Mouse (Mus musculus) hindbrain, embryonic 11.5 days (tissue): Measurements from ENCODE around the gene Cep350. TPM values are rescaled to one million over a fixed set of nuclear protein-coding genes. Genes with fewer than 3 reads are reported as not detected.

Experiments
- ATAC-seq: fragments of 200-750 bp; cut with Nextera tagmentation; 2 replicates; pipeline ENCODE4 v1.8.0; 2017; ENCODE audit warnings: mild to moderate bottlenecking, moderate TSS enrichment, moderate library complexity; ENCODE audit not compliant: low FRiP score
- DNase-seq: peaks from one replicate; pipeline ENCODE4 v3.0.0-alpha.2; 2015; ENCODE audit warnings: low spot score
- H3K27ac ChIP-seq: fragments of 300-500 bp; sonication (generic); 2 replicates; pipeline ENCODE4 v1.5.1; 2014; ENCODE audit warnings: mild to moderate bottlenecking, low read depth, low read length
- H3K27me3 ChIP-seq: fragments of 300-500 bp; sonication (generic); 2 replicates; pipeline ENCODE4 v1.6.1; 2014; ENCODE audit warnings: mild to moderate bottlenecking, low read length, moderate library complexity, mixed read lengths; ENCODE audit not compliant: control insufficient read depth, insufficient read depth
- H3K36me3 ChIP-seq: fragments of 300-500 bp; sonication (generic); 2 replicates; pipeline ENCODE4 v1.6.1; 2014; ENCODE audit warnings: mild to moderate bottlenecking, low read length, moderate library complexity, mixed read lengths; ENCODE audit not compliant: control insufficient read depth, insufficient read depth
- H3K4me1 ChIP-seq: fragments of 300-500 bp; sonication (generic); replicated peaks from 2 replicates; pipeline ENCODE4 v1.6.1; 2014; ENCODE audit warnings: low read length, mixed read lengths; ENCODE audit not compliant: control insufficient read depth, insufficient read depth
- H3K4me2 ChIP-seq: fragments of 300-500 bp; sonication (generic); replicated peaks from 2 replicates; pipeline ENCODE4 v1.6.1; 2014; ENCODE audit warnings: mild to moderate bottlenecking, low read depth, low read length
- H3K4me3 ChIP-seq: fragments of 300-500 bp; sonication (generic); 2 replicates; pipeline ENCODE4 v1.5.1; 2014; ENCODE audit warnings: low read depth, low read length
- H3K9ac ChIP-seq: fragments of 300-500 bp; sonication (generic); 2 replicates; pipeline ENCODE4 v1.6.1; 2014; ENCODE audit warnings: low read depth, low read length
- H3K9me3 ChIP-seq: fragments of 300-500 bp; sonication (generic); 2 replicates; pipeline ENCODE4 v1.6.1; 2016; ENCODE audit warnings: low read length; ENCODE audit not compliant: control insufficient read depth
- whole genome bisulfite sequencing: fragments of 180-500 bp; shearing (Covaris S2); extraction: QIAGEN DNeasy Blood & Tissue Kit; methylation state at CpG from one replicate; pipeline ENCODE4 v1.1.7; 2014; 5-methylcytosine and 5-hydroxymethylcytosine counted together
- polyA plus RNA-seq: library from polyadenylated mRNA; unstranded; fragments of >200 nt; fragmentation: Nextera tagmentation; extraction: Ambion mirVana; gene quantifications from 2 replicates; pipeline ENCODE4 v1.2.1, GENCODE M21; 2014

Gene Cep350
- 7.7 and 17.5 TPM in 2 replicates for polyA plus RNA-seq

- H3K27me3 ChIP-seq, result no peaks in the 10 kb centered on the region
- H3K9ac ChIP-seq, result peak within 1 kb of the TSS; percentile 89
- H3K36me3 ChIP-seq, result no peaks in the 10 kb centered on the region
- peak within 1 kb of the TSS; percentile 92 for H3K27ac ChIP-seq
- ATAC-seq (peak; percentile 99), DNase-seq (peak; percentile 95)
- H3K9me3 ChIP-seq, result no peaks in the 10 kb centered on the region
- peak within 1 kb of the TSS; percentile 63 for H3K4me2 ChIP-seq
- H3K4me3 ChIP-seq, result peak within 1 kb of the TSS; percentile 99
- H3K4me1 ChIP-seq, result peaks cover 2% of the 10 kb centered on the region; the same call in 1 of the 2 replicates
- 0% methylated on average over 45 of the region's 57 CpGs for WGBS
Observed at GRCm38 (mm10) chr1:155973068-155973718, at the start of gene Cep350. Gene Cep350 (minus strand): TSS chr1:155973255.

GRCm38 (mm10) chr1:156020402-156020801 lies 47.3 kb upstream of the Cep350 start:
- Histone ChIP-seq H3K9me3 (no peaks in the 10 kb centered on the region), H3K9ac (no peak overlapping the region), H3K27ac (no peak overlapping the region), H3K27me3 (no peaks in the 10 kb centered on the region), H3K36me3 (peaks cover 2% of the 10 kb centered on the region; the same call in 1 of the 2 replicates), H3K4me3 (no peak overlapping the region), H3K4me1 (no peaks in the 10 kb centered on the region), H3K4me2 (no peak overlapping the region)
- ATAC-seq (no peak), DNase-seq (no peak)
- 100% methylated on average over 1 of the region's 1 CpGs for whole genome bisulfite sequencing

GRCm38 (mm10) chr1:156019800-156020199 lies 46.7 kb upstream of the Cep350 start:
- Histone ChIP-seq H3K4me3 (no peak overlapping the region), H3K27ac (no peak overlapping the region), H3K27me3 (no peaks in the 10 kb centered on the region), H3K9me3 (no peaks in the 10 kb centered on the region), H3K4me1 (no peaks in the 10 kb centered on the region), H3K9ac (no peak overlapping the region), H3K36me3 (peaks cover 2% of the 10 kb centered on the region; the same call in 1 of the 2 replicates), H3K4me2 (no peak overlapping the region)
- ATAC-seq (no peak), DNase-seq (no peak)
- 100% methylated on average over 1 of the region's 1 CpGs for WGBS

- Histone ChIP-seq H3K4me1 (no peaks in the 10 kb centered on the region), H3K27me3 (no peaks in the 10 kb centered on the region), H3K27ac (no peak overlapping the region), H3K4me3 (no peak overlapping the region), H3K9me3 (no peaks in the 10 kb centered on the region), H3K4me2 (no peak overlapping the region), H3K36me3 (peaks cover 2% of the 10 kb centered on the region; the same call in 1 of the 2 replicates), H3K9ac (no peak overlapping the region)
- no peak for ATAC-seq
- DNase-seq, result no peak
- 97% methylated on average over 1 of the region's 1 CpGs for WGBS
Observed at GRCm38 (mm10) chr1:156009003-156009402, 35.9 kb upstream of the Cep350 start.

- no peak for DNase-seq
- no peaks in the 10 kb centered on the region for H3K9me3 ChIP-seq
- H3K4me3 ChIP-seq, result no peak overlapping the region
- no peak overlapping the region for H3K9ac ChIP-seq
- H3K27me3 ChIP-seq, result no peaks in the 10 kb centered on the region
- H3K27ac ChIP-seq, result no peak overlapping the region
- no peak for ATAC-seq
- no peaks in the 10 kb centered on the region for H3K4me1 ChIP-seq
- peaks cover 2% of the 10 kb centered on the region; the same call in 1 of the 2 replicates for H3K36me3 ChIP-seq
- H3K4me2 ChIP-seq, result no peak overlapping the region
- WGBS, result 95% methylated on average over 11 of the region's 11 CpGs
Observed at GRCm38 (mm10) chr1:156005906-156006305, 32.9 kb upstream of the Cep350 start.

GRCm38 (mm10) chr1:156003201-156003935 lies 30.3 kb upstream of the Cep350 start:
- no peak overlapping the region for H3K9ac ChIP-seq
- ATAC-seq, result no peak
- H3K27me3 ChIP-seq, result no peaks in the 10 kb centered on the region
- no peak for DNase-seq
- H3K27ac ChIP-seq, result no peak overlapping the region
- H3K9me3 ChIP-seq, result no peaks in the 10 kb centered on the region
- peaks cover 2% of the 10 kb centered on the region; the same call in 1 of the 2 replicates for H3K36me3 ChIP-seq
- no peaks in the 10 kb centered on the region for H3K4me1 ChIP-seq
- no peak overlapping the region for H3K4me2 ChIP-seq
- H3K4me3 ChIP-seq, result no peak overlapping the region
- 91% methylated on average over 7 of the region's 7 CpGs for WGBS

GRCm38 (mm10) chr1:156002366-156002765 lies 29.3 kb upstream of the Cep350 start:
- no peaks in the 10 kb centered on the region for H3K4me1 ChIP-seq
- H3K9me3 ChIP-seq, result no peaks in the 10 kb centered on the region
- H3K4me3 ChIP-seq, result no peak overlapping the region
- no peak overlapping the region for H3K27ac ChIP-seq
- ATAC-seq, result no peak
- H3K9ac ChIP-seq, result no peak overlapping the region
- H3K36me3 ChIP-seq, result peaks cover 2% of the 10 kb centered on the region; the same call in 1 of the 2 replicates
- no peaks in the 10 kb centered on the region for H3K27me3 ChIP-seq
- 87% methylated on average over 8 of the region's 8 CpGs for WGBS
- no peak overlapping the region for H3K4me2 ChIP-seq
- DNase-seq, result no peak

- no peaks in the 10 kb centered on the region for H3K27me3 ChIP-seq
- no peak for DNase-seq
- H3K36me3 ChIP-seq, result no peaks in the 10 kb centered on the region
- no peak overlapping the region for H3K4me3 ChIP-seq
- no peak for ATAC-seq
- no peak overlapping the region for H3K4me2 ChIP-seq
- WGBS, result 90% methylated on average over 2 of the region's 2 CpGs
- H3K9me3 ChIP-seq, result no peaks in the 10 kb centered on the region
- no peaks in the 10 kb centered on the region for H3K4me1 ChIP-seq
- no peak overlapping the region for H3K27ac ChIP-seq
- H3K9ac ChIP-seq, result no peak overlapping the region
Observed at GRCm38 (mm10) chr1:155995612-155996011, 22.6 kb upstream of the Cep350 start.
